Mouse (Mus musculus) megakaryocyte, embryonic 14.5 days (primary cell): Measurements from ENCODE around the gene Dkk3.

Source experiments
- FLI1 ChIP-seq: IDR thresholded peaks from 2 replicates; pipeline ENCODE4 v1.6.1; 2012; ENCODE audit warnings: low read length, inconsistent platforms, mixed read lengths
- GATA1 ChIP-seq: IDR thresholded peaks from 3 replicates; pipeline ENCODE4 v1.6.1; 2012; ENCODE audit warnings: mixed read lengths, low read length, inconsistent platforms, borderline replicate concordance

DNA sequence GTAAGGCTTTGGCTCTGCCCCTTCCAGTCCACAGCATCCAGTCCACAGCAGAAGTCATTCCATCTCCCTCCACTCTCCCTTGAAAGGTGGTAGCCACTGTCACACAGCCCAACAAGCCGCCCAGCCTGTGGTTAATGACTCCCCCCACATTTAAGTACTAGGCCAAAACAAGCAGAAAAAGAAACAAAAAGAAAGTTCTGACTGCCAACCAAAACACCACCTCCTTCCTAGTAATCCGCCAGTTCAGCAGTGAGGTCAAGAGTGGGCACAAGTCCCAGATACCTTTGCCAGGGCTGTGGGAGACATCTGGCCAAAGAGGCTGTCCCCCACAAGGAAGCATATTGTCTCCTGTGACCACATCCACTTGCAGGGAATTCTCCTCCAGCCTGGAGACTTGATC, 10.9 kb downstream of the Dkk3 start:
- TF ChIP-seq GATA1 (no peak), FLI1 (no peak)
